In genomic region chr13:37439477-37439876, GRCm38 (mm10) we compare ENCODE assay signal across 28 mouse cellular contexts.
DNase-seq lines count a peak whose midpoint lies in the region; ATAC-seq and TF ChIP-seq lines count a peak whose summit lies in the region.
"Had no signal": no experiment of that assay in that cellular context is flagged by ENCODE, and none has a peak within 500 bp of the region (broad histone marks: within the 10 kb centered on the region; RNA-seq: fewer than 3 reads in every experiment).

No protein-coding gene starts in this region.

- no peak overlapping the region for H3K4me3 ChIP-seq in heart, adult 2 months
- H3K4me3 ChIP-seq in lung, embryonic 16.5 days (ENCODE audit: low read length) = no peak overlapping the region
- H3K4me3 ChIP-seq in ES-E14 (ENCODE audit: insufficient read depth in 1 of 2, low read depth in 1 of 2, low read length in 2 of 2, poor library complexity in 1 of 2, severe bottlenecking in 1 of 2) = no peak overlapping the region
- no peak overlapping the region for H3K4me3 ChIP-seq in embryonic fibroblast, embryonic 13.5 days (ENCODE audit: insufficient read depth, low read length)
- H3K4me3 ChIP-seq: embryonic facial prominence, embryonic 13.5 days; forebrain, embryonic 12.5 days; hindbrain, embryonic 15.5 days; limb, embryonic 13.5 days; liver, embryonic 13.5 days; megakaryocyte, embryonic 14.5 days; midbrain, embryonic 12.5 days; neural tube, embryonic 13.5 days; stomach, embryonic 15.5 days had no signal

- no peaks in the 10 kb centered on the region for H3K79me2 ChIP-seq in heart, adult 2 months (replicated peaks; ENCODE audit: control insufficient read depth, insufficient read depth, low read length)

- peak in 1 of 2 experiments; percentile 40 for DNase-seq in heart, adult 2 months
- no peak for DNase-seq in heart, postnatal 36 days
- no peak for DNase-seq in lung, adult 18-20 months
- DNase-seq in ES-E14 (ENCODE audit: low read depth, low spot score) = no peak
- DNase-seq in right cerebral cortex, postnatal 4 days = no peak
- DNase-seq: adrenal gland, postnatal 10 days; cerebellum, adult 11-12 months; cerebellum, adult 9-11 months; embryo, embryonic 11 days; gastrocnemius, postnatal 25 days; kidney, adult 11 months; kidney, postnatal 14 days; liver, embryonic 13.5 days; lung, embryonic 14.5 days; lung, postnatal 4 days had no signal

- H3K4me1 ChIP-seq in heart, adult 2 months (ENCODE audit: control insufficient read depth, insufficient read depth, low read length) = peaks cover 22% of the 10 kb centered on the region
- H3K4me1 ChIP-seq in lung, embryonic 16.5 days (replicated peaks; ENCODE audit: control insufficient read depth, insufficient read depth, low read length) = peaks cover 34% of the 10 kb centered on the region
- H3K4me1 ChIP-seq in ES-E14 (ENCODE audit: control insufficient read depth in 2 of 2, insufficient read depth in 2 of 2, low read length in 2 of 2, poor library complexity in 1 of 2) = peaks cover 34 to 38% of the 10 kb centered on the region in 2 experiments
- peaks cover 7% of the 10 kb centered on the region for H3K4me1 ChIP-seq in embryonic fibroblast, embryonic 13.5 days (ENCODE audit: control insufficient read depth, insufficient read depth, low read length)
- H3K4me1 ChIP-seq: midbrain, embryonic 12.5 days had no signal

- H3K4me2 ChIP-seq in lung, embryonic 16.5 days (ENCODE audit: low read depth, low read length) = no peak overlapping the region
- H3K4me2 ChIP-seq: embryonic facial prominence, embryonic 13.5 days; forebrain, embryonic 12.5 days; hindbrain, embryonic 15.5 days; limb, embryonic 13.5 days; liver, embryonic 13.5 days; lung, embryonic 14.5 days; midbrain, embryonic 12.5 days; neural tube, embryonic 13.5 days; stomach, embryonic 15.5 days had no signal

- H3K27ac ChIP-seq in heart, adult 2 months = peak overlapping the region; percentile 74
- peak overlapping the region; percentile 18; the same call in 1 of the 2 replicates for H3K27ac ChIP-seq in lung, embryonic 16.5 days (ENCODE audit: low read length)
- 0 out of 2 replicates have a peak overlapping the region, but pooled peaks have one; percentile 59 for H3K27ac ChIP-seq in ES-E14 (ENCODE audit: insufficient read depth, low read depth, low read length, poor library complexity, severe bottlenecking)
- peak overlapping the region; percentile 87; the same call in 1 of the 2 replicates for H3K27ac ChIP-seq in embryonic fibroblast, embryonic 13.5 days (ENCODE audit: insufficient read depth, low read length)
- H3K27ac ChIP-seq: forebrain, embryonic 12.5 days; hindbrain, embryonic 15.5 days; limb, embryonic 13.5 days; liver, embryonic 13.5 days; midbrain, embryonic 12.5 days; neural tube, embryonic 13.5 days; stomach, embryonic 15.5 days had no signal

- no peaks in the 10 kb centered on the region; the same call in 1 of the 2 replicates for H3K36me3 ChIP-seq in heart, adult 2 months (ENCODE audit: control insufficient read depth, insufficient read depth, low read length)
- H3K36me3 ChIP-seq in lung, embryonic 16.5 days (ENCODE audit: control insufficient read depth, insufficient read depth, low read length) = no peaks in the 10 kb centered on the region
- no peaks in the 10 kb centered on the region for H3K36me3 ChIP-seq in ES-E14 (ENCODE audit: control insufficient read depth, insufficient read depth, low read length, poor library complexity, severe bottlenecking)
- H3K36me3 ChIP-seq: embryonic facial prominence, embryonic 13.5 days; forebrain, embryonic 12.5 days; G1E; hindbrain, embryonic 15.5 days; limb, embryonic 13.5 days; liver, embryonic 13.5 days; midbrain, embryonic 12.5 days; neural tube, embryonic 13.5 days; stomach, embryonic 15.5 days had no signal

- no peak for TF ChIP-seq CTCF in heart, adult 2 months (IDR thresholded peaks at IDR 0.05)
- no peak for TF ChIP-seq CTCF in embryonic fibroblast, embryonic 13.5 days (IDR thresholded peaks at IDR 0.05; ENCODE audit: borderline replicate concordance, insufficient read depth, low read length)

- H3K27me3 ChIP-seq in heart, adult 2 months (ENCODE audit: control insufficient read depth, insufficient read depth, low read length) = no peaks in the 10 kb centered on the region
- no peaks in the 10 kb centered on the region for H3K27me3 ChIP-seq in lung, embryonic 16.5 days (ENCODE audit: control insufficient read depth, insufficient read depth, low read depth, low read length)
- H3K27me3 ChIP-seq: megakaryocyte, embryonic 14.5 days; stomach, embryonic 15.5 days had no signal

- intact Hi-C loops in heart, adult 2 months (cut with DNase I) = no loop called here
- intact Hi-C loops in heart, postnatal 36 days (cut with DNase I) = loop anchor here (2.0 kb wide), 1 partner anchor 69 kb away; no protein-coding TSS in a partner anchor

- H3K9ac ChIP-seq in heart, adult 2 months (ENCODE audit: low read depth, low read length) = no peak overlapping the region
- no peak overlapping the region for H3K9ac ChIP-seq in lung, embryonic 16.5 days (ENCODE audit: low read length)
- no peak overlapping the region for H3K9ac ChIP-seq in ES-E14 (ENCODE audit: insufficient read depth, low read depth, low read length, poor library complexity, severe bottlenecking)
- H3K9ac ChIP-seq: embryonic facial prominence, embryonic 13.5 days; forebrain, embryonic 12.5 days; hindbrain, embryonic 15.5 days; limb, embryonic 13.5 days; liver, embryonic 13.5 days; lung, embryonic 14.5 days; midbrain, embryonic 12.5 days; neural tube, embryonic 13.5 days; stomach, embryonic 15.5 days had no signal

- TF ChIP-seq EP300 in heart, adult 2 months (IDR thresholded peaks at IDR 0.05; ENCODE audit: insufficient read depth, low read depth, low read length) = 0 out of 2 replicates have a peak, but pooled peaks have one; percentile 17

- H3K9me3 ChIP-seq in lung, embryonic 16.5 days (ENCODE audit: control insufficient read depth, low read length) = no peaks in the 10 kb centered on the region
- no peaks in the 10 kb centered on the region for H3K9me3 ChIP-seq in ES-E14 (ENCODE audit: control insufficient read depth, insufficient read depth, low read depth, low read length)
- H3K9me3 ChIP-seq: embryonic facial prominence, embryonic 13.5 days; forebrain, embryonic 12.5 days; G1E; hindbrain, embryonic 15.5 days; limb, embryonic 13.5 days; liver, embryonic 13.5 days; megakaryocyte, embryonic 14.5 days; midbrain, embryonic 12.5 days; neural tube, embryonic 13.5 days; stomach, embryonic 15.5 days had no signal

- no peak for TF ChIP-seq POLR2A in heart, adult 2 months (IDR thresholded peaks at IDR 0.05; ENCODE audit: insufficient read depth, low read depth, low read length)
- no peak for TF ChIP-seq POLR2A in embryonic fibroblast, embryonic 13.5 days (IDR thresholded peaks at IDR 0.05; ENCODE audit: low read depth, low read length)

- no peak for ATAC-seq in lung, embryonic 16.5 days (ENCODE audit: low read depth)
- ATAC-seq: CD4-positive, CD25-positive, alpha-beta regulatory T cell, adult 4 months; inflammation-experienced regulatory T-cells, adult 6 months had no signal

- 47% methylated on average over 7 of the region's 7 CpGs for WGBS in heart, adult 2 months
- WGBS in lung, embryonic 16.5 days = 57% methylated on average over 7 of the region's 7 CpGs

- in situ Hi-C loops in ES-E14 (cut with MboI; ENCODE audit: low sequenced_read_pairs in 2 of 2, unreplicated experiment in 2 of 2) = no loop called here

TF ChIP-seq in ES-E14, 5 proteins besides CTCF, POLR2A, EP300 and RAD21:
- TF ChIP-seq CHD2 (IDR thresholded peaks at IDR 0.05; ENCODE audit: low read depth, low read length) = no peak
- no peak for TF ChIP-seq ZNF384 (IDR thresholded peaks at IDR 0.05; ENCODE audit: low read depth, low read length)
- TF ChIP-seq MAFK (IDR thresholded peaks at IDR 0.05; ENCODE audit: insufficient read depth, low read depth, low read length) = no peak
- TF ChIP-seq ZC3H11A (IDR thresholded peaks at IDR 0.05; ENCODE audit: borderline replicate concordance, low read depth, low read length) = no peak
- no peak for TF ChIP-seq HCFC1 (IDR thresholded peaks at IDR 0.05; ENCODE audit: borderline replicate concordance, insufficient read depth, low read length)

Comparison
In these comparisons a context has a peak if more than half of its experiments do, and no peak if none do; other contexts are left out.
1. H3K27ac ChIP-seq: peak in every context shown above with its lines; median percentile 87 in embryonic fibroblast, embryonic 13.5 days; 74 in heart, adult 2 months; 59 in ES-E14; 18 in lung, embryonic 16.5 days.